Mouse (Mus musculus): ENCODE measurements at regions not wholly inside any gene's neighbourhood (a gene's known extent, or its start where the extent isn't known, plus 50 kb on each side); places are given as distances from the start of the nearest gene placed in this dataset.

DNA sequence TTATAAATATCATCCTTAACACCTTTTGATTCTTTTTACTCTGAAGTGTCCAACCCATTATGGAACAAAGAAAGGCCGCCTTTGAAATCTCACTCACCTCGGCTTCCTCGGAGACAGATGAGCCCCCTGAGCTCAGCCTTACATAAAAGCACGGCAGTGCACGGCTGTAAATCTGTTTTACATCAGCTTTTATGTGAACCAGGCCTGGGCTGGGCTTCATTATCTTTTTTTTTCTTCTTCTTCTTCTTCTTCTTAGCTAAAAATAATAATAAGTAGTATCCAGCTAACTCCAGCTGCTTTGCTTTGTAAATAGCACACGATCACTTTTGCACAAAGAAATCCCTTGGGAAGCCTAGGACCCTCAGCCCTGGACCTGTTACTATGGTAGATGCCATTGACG is 204.3 kb upstream of the Ntm start:
- no peak for ATAC-seq (ENCODE audit: insufficient number of reproducible peaks, low FRiP score, low TSS enrichment)

DNA sequence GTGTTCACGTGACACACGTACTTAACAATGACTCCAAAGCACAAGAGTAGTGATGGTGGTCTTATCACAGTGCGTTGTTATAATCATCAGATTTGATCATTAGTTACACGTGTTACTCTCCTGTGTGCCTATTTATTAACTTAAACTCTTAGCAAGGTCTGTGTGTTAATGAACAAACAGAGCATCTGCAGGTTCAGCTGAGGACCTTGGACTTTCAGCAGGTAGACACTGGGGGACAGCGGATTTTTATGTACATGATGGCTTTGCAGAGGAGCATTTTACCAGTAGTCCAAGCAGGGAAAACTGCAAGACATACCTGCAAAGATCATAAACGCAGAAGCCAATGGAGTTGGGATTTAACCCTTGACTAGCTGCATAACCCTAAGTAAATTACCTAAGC is 211.7 kb upstream of the Ntm start:
- ATAC-seq (ENCODE audit: insufficient number of reproducible peaks, low FRiP score, low TSS enrichment) = no peak

DNA sequence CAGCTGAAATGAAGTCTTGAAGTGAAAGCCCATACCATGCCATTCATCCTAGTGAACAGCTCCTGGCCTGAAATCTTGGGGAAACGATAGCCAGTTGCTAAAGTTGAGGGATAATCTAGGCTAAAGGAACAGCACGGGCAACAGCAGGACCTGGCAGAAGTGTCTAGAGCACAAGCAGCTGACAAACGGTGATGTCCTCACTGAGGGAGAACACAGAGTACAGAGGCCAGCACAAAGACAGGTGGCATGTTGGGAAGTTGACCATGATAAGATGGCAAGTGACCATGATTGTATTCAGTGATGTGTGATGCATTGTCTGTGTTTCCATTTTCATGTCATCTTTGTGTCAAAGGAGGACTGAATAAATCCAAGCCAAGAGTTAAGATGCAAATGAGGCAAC is 212.4 kb upstream of the Ntm start:
- ATAC-seq (ENCODE audit: insufficient number of reproducible peaks, low FRiP score, low TSS enrichment) = no peak

DNA sequence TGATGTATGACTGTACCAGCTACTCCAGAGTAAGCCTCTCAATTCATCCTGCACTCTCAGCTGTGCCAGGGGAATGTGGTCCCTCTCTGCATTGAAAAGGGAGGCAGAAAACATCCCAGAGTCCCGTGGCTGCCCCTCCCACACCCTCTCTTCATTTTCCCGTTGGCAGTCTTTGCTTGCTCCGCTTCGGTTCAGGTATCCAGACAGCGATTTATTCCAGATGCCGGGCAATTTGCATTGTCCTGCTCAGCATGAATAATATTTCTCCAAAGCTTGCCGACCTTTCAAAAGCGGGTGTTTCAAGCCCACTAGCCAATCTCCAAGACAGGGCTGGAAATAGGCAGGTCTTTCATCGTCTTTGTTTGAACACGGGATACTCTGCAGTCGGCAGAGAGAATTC is 220.5 kb upstream of the Ntm start:
- ATAC-seq (ENCODE audit: insufficient number of reproducible peaks, low FRiP score, low TSS enrichment) = no peak

DNA sequence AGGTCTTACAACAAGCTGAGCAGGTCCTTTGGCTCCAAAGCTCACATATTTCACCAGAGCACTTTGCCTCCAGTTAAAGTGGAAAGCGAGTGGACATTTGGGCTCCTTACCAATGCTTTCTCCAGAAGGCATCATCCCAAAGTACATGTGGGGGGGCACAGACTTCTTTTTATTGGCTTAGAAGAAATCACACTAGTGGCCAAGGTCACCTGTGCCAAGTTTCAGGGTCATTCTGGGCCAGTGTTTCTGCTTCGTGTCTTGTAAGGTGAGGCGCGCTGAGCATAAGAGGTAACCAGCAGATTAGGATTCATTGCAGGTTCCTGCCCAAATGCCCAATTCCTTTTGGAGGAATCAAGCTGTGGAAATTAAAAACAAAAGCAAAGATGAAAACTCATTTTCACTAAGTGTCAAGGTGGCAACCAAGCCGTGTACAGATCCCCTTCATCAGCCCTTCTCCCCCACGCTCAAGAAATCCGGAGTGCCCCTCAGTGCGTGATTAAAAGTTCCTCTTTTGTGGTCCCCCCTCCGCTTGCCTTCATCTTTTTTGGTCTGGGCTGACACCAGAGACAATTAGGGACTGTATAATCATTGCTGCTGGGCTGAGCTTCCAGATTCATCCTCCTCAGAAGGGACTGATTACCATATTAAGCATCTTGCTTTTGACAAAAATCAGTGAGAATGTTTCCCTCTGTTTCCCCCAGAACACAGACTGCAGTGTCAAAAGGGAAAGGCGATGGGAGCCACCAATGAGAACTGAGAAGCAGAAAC is 222.2 kb upstream of the Ntm start:
- ATAC-seq (ENCODE audit: insufficient number of reproducible peaks, low FRiP score, low TSS enrichment) = no peak

DNA sequence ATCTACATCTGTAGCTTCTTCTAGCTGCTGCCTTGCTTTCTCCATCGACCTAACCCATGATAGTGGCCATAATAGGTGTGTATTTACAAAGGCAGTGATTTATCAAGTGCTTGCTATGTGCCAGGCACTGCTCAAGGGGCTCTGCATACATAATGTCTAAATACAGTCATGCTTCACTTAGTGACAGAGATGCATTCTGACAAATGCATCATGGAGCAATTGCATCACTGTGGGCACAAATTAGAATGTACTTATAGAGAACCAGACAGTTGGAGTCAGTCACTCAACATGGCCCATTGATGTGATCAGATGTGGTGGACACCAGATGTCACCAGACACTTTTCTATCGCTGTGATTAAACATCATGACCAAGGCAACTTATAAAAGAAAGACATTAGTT is 223.3 kb upstream of the Ntm start:
- ATAC-seq (ENCODE audit: insufficient number of reproducible peaks, low FRiP score, low TSS enrichment) = no peak

DNA sequence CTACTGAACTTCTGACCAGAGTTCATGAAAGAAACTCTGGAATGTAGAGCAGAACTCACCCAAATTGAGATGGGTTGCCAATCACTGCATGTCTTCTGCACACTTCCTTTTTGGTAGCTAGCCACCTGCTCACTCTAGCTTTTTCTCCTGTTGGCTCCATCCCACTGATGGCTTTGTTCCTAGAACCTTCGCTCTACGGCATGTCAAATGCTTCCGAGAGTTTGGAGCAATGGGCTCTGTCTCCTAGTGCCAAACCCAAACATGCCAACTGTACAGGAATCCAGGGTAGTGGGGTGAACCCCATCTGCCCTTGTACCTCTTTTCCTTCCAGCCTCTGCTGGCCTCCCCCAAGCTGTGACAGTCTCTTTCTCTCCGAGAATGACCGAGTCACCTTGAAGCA is 227.1 kb upstream of the Ntm start:
- ATAC-seq (ENCODE audit: insufficient number of reproducible peaks, low FRiP score, low TSS enrichment) = peak; percentile 96

DNA sequence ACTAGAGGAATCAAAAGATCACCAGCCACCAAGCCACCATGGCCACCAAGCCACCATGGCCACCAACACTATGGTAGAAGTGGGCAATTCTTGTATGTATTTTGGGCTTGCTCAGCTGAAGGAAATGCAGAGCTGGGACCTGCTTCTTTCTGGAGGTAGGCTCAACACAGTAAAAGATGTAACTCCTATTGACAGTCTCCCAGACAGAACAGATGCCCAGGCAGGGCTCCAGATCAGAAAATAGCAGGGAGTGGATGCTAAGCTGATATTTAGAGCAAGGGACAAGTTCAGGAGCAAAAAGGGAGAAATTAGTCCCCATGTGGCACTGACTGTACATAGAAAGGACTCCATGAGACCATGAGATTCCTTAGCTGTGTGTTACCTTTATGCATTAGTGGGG is 228.2 kb upstream of the Ntm start:
- peak; percentile 56; the same call in 1 of the 2 replicates for ATAC-seq (ENCODE audit: insufficient number of reproducible peaks, low FRiP score, low TSS enrichment)

DNA sequence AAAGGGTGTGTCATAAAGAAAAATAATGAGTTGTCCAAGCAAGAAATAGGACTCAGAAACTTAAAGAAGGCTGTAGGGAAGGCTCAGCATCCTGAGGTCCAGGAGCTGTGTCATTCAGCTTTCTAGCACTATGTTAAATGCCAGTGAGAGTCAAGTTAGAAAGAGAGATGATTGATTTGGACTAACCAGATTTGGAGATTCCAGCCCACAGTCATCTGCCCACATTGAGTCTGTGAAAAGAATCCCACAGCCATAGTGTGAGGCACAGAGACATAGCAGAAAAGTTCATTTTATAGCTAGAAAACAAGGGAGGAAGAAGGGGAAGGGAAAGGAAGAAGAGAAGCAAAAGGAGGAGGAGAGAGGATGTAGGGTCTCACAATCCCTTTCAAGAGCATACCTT is 229.0 kb upstream of the Ntm start:
- no peak for ATAC-seq (ENCODE audit: insufficient number of reproducible peaks, low FRiP score, low TSS enrichment)

DNA sequence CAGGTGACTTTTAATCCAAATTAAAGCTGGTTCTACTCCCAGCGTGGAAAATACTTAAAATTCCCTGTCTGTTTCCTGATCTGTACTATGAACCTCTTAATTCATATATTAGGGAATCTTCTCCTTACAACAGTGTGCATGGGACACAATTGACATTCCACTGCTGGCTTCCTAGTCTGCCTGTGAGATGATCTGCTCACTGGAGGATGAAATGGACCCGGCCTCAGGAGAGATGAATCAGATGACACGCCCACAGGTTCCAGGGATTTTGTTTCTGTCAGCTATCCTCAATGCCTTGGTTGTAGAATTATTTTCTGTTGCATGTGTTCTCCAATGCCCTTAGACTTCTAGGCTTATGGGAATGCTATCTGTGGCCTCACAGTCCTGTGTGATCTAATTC is 231.9 kb upstream of the Ntm start:
- no peak for ATAC-seq (ENCODE audit: insufficient number of reproducible peaks, low FRiP score, low TSS enrichment)

DNA sequence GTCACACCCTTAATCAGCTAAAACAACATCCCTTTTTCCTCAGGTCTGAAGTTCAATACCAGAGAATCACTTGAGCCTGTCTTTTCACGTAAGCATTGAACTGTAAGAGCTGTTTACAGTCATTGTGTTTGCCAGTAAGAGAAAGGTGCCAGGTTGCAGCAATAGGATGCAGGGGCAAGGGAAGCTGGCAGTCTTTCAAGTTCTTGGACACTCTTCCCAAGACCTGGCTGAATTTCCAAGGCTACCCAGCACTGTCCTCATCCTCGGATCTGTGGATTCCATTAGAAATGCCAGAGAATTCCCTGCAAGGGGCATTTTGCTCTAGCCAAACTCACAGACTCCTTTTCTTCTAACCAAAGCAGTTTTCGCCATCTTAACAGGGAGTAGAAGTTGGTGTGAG is 224.5 kb upstream of the Snx19 start:
- ATAC-seq (ENCODE audit: insufficient number of reproducible peaks, low FRiP score, low TSS enrichment) = no peak

DNA sequence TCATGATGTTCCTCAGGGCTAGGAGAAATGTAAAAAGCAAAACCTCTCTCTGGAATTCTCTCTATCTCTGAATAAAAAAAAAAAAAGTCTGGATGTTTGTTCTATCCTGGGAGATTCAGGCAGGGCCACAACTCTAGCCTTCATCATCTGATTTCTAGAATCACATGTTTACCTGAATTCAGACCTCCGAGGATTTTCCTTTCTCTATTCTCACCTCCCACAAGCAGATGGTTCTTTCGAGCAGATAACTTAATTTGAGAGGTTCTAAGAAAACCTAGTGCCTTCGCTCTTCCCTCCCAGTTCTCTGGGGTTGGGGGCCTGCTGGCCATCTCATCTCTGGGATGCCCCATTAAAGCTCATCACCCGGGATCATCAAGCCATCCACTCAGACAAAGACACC is 219.3 kb upstream of the Snx19 start:
- no peak for ATAC-seq (ENCODE audit: insufficient number of reproducible peaks, low FRiP score, low TSS enrichment)

DNA sequence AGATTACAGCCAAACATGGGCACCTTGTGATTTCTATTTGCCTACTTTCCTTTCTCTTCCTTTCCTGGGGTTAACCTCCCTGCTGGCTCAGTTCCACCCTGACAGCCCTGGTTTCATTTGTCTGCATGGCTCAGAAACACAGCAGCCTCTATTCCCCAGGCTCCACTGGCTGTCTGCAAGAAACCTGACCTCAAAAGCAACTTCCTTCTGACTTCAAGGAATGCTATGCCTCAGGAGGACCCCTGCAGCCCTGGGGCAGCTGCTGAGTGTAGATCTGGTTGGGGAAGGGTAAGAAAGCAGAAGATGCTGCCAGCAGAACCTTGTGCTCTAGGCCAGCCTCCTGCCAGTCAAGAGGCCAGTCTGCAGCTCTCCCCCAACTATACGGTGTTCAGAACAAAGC is 217.1 kb upstream of the Snx19 start:
- ATAC-seq (ENCODE audit: insufficient number of reproducible peaks, low FRiP score, low TSS enrichment) = no peak

DNA sequence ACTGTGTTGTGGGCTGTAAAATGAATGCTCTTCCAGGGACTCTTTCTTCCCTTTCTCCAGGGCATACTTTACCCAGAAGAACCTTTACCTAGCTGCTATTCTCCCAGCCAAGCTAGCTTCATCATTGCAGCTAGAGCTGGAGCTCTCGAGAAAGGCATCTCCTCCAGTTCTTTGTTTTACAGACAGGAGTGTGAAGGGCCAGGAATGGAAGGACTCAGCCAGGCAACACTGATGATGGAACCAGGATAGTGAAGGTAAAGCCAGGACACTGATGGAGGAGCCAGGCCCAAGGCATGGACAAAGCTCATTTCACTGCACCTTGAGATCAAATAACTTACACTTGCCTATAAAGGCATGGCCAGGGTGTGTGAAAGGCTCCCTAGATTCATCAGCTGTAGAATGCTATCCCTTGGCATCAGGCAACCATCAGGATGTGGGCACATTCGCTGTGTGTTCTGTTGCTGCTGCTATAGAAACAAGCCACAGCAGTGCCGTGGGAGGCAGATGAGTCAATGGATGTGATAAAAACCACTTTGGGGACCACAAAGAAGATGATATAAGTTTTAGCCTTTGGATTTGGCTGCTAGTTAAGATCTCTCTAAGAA is 214.3 kb upstream of the Snx19 start:
- no peak for ATAC-seq (ENCODE audit: insufficient number of reproducible peaks, low FRiP score, low TSS enrichment)

DNA sequence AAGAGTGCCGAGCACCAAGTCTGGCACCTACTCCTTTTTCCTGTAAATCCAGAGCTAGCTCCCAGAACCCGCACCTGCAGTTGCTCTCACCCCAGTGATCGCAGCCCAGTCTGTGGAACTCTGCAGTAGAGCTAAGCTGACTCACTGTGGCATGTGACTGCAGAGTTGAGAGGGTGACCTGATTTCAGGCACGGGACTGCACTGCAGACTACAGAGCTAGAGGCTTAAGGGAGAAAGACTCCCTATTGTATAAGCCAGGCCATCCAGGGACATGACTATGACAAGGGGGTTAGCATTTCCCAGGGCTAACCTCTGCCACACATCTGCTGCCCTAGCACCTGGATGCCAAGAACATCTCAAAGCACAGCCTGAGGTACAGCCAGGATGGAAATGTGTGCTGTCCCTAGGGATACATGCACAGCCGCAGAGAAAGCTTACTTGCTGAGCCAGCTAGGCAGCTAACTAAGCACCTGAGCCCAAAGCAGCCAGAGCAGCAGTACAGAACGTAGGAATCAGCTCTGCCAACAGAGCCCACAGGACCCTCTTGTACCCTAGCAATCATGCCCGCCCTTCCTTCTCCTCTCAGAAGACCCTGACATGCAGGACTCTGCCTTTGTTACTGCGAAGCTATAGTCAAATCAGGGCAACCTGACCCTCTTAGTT is 192.3 kb upstream of the Snx19 start:
- peak; percentile 64; the same call in 1 of the 2 replicates for ATAC-seq (ENCODE audit: insufficient number of reproducible peaks, low FRiP score, low TSS enrichment)

DNA sequence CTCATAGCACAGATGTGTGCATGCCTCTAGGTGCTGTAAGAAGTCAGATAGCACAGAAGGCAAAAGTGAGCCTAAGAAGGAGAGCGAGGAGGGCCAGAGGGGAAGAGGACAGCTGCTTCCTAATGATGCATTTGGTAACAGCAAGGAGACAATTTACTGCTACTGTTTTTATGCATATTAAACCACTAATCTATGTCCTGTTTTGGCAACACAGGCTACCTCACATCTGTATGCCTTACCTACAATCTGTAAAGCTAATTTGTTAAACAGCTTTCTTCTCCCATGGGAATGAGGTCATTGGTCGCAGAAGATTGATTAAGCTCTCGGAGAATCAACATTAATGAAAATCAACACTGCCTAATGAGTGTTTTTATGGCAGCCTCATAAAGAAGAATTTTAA is 191.1 kb upstream of the Snx19 start:
- no peak for ATAC-seq (ENCODE audit: insufficient number of reproducible peaks, low FRiP score, low TSS enrichment)

DNA sequence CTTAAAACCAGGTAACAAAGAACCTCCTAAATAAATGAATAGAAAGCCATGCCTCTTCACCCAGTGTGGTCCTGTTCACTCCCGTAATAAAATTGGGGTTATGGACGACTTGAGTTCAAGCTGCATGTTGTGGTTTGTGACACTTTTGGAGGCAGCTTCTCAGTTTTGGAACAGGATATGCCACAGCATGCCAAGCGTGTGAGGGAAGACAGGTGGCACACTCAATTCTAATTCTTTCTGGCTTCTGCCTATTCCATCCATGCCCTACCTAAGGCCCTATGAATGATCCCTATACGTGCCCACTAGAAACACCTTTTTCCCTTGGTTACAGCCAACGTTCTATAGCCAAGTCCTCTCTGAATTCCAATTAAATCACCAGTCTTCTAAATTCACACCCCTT is 184.8 kb upstream of the Snx19 start:
- peak; percentile 72 for ATAC-seq (ENCODE audit: insufficient number of reproducible peaks, low FRiP score, low TSS enrichment)

DNA sequence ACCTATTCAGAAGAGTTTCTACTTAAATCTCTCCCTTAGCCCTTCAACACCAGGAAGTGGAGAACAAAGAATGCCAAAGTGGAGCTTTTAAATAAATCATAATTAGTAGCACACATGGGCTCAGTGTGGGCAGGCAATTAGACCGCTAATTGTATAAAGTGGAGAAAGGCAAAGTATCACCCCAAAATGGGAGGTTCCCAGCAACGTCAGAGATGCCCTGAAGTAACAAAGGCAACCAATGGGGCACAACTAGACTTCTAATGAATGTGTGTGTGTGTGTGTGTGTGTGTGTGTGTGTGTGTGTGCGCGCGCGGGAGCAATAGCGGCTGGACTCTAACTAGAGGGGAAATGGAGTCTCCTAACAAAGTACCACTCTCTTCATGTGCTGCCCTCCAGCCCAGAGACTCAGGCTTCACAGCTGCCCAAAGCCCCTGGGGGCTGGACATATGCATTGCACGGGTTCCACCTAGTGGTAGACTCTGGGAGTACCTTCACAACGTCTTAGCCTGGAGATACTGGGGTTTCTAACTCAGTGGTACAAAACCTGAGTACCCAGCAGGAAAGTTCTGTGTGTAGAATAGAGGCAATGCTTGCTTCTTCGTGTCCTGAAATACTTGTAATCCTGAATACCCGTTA is 162.3 kb upstream of the Snx19 start:
- peak; percentile 66; the same call in 1 of the 2 replicates for ATAC-seq (ENCODE audit: insufficient number of reproducible peaks, low FRiP score, low TSS enrichment)

DNA sequence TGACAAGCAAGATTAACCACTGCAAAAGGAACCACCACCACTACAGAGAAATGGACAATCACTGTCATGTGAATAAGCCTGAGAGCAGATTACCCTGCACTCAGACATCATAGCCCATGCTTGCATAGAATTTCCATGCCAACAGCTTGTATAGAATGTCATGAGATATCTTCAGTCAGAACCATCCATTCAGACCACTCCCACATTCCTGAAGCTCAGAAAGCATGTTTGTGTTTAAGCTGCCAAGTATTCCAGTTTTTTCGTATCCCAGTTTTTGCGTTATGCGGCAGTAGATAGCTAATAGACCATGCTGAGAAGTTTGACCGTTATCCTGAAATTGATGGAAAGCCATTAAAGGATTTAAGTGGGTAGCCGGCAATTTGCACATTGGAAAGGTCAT is 155.8 kb upstream of the Snx19 start:
- no peak for ATAC-seq (ENCODE audit: insufficient number of reproducible peaks, low FRiP score, low TSS enrichment)

DNA sequence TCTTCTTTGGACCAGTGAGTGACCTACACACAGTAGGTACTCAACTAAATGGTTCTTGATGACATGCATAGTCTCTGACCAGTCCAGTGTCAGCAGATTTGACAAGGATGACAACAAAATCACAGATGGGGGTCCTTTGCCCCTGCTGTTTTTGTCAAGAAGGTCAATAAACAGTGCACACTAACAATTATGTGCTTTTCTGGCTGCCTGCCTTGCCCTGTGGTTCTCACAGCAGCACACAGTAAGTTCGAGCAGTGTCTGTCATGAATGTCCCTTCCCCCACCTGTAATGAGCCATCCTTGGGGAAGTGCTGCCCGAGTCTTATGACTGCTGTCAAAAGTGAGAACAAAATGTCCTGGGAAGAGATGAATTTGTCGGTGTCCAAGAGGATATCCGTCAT is 153.1 kb upstream of the Snx19 start:
- ATAC-seq (ENCODE audit: insufficient number of reproducible peaks, low FRiP score, low TSS enrichment) = no peak

DNA sequence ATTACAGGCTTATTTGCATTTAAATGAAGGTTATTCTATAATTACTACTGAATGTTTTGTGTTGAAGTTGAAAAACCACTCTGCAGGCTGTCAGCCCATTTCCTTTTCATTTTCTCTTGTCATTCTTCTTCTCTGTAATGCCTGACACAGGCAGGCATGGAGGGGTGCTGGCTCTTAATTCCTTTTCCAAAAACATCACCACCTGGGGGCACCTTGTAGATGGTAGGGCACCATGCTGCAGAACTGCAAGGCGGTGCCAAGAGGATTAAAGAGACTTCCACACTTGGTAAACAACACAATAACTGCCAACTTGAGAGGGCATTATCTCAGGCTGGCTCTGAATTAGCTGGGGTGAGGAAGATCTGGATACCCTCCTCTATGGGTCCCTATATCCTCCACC is 148.7 kb upstream of the Snx19 start:
- no peak for ATAC-seq (ENCODE audit: insufficient number of reproducible peaks, low FRiP score, low TSS enrichment)
